Mouse (Mus musculus): ENCODE results near the gene Rflnb.
A peak's percentile ranks its signal among the peaks of the same experiment; 100 is the strongest.

Rflnb gene

GRCm38 (mm10) chr11:76027139-76028071 lies at the start of gene Rflnb:
Gene Rflnb, minus strand, starts transcription at chr11:76027782.
- DNase-seq: peak; percentile 92

- DNase-seq: no peak
Measured at GRCm38 (mm10) chr11:76077341-76077740, 49.8 kb upstream of the Rflnb start.

- no peak for DNase-seq
Measured at GRCm38 (mm10) chr11:76074296-76075093, 46.9 kb upstream of the Rflnb start.

- DNase-seq: no peak
Measured at GRCm38 (mm10) chr11:76069816-76070215, 42.2 kb upstream of the Rflnb start.

GRCm38 (mm10) chr11:76066563-76067156 lies 39.1 kb upstream of the Rflnb start:
- DNase-seq: no peak

GRCm38 (mm10) chr11:76065521-76066095 lies 38.0 kb upstream of the Rflnb start:
- peak; percentile 36 for DNase-seq

- DNase-seq: no peak
Measured at GRCm38 (mm10) chr11:76064411-76064810, 36.8 kb upstream of the Rflnb start.

- DNase-seq: no peak
Measured at GRCm38 (mm10) chr11:76060906-76061305, 33.3 kb upstream of the Rflnb start.

GRCm38 (mm10) chr11:76059971-76060370 lies 32.4 kb upstream of the Rflnb start:
- DNase-seq: peak; percentile 48

- DNase-seq: no peak
Measured at GRCm38 (mm10) chr11:76056487-76056886, 28.9 kb upstream of the Rflnb start.

GRCm38 (mm10) chr11:76052496-76052895 lies 24.9 kb upstream of the Rflnb start:
- DNase-seq: no peak

GRCm38 (mm10) chr11:76050967-76051512 lies 23.5 kb upstream of the Rflnb start:
- DNase-seq: no peak

- no peak for DNase-seq
Measured at GRCm38 (mm10) chr11:76050509-76050908, 22.9 kb upstream of the Rflnb start.

- DNase-seq: no peak
Measured at GRCm38 (mm10) chr11:76045367-76045766, 17.8 kb upstream of the Rflnb start.

GRCm38 (mm10) chr11:76044468-76044867 lies 16.9 kb upstream of the Rflnb start:
- no peak for DNase-seq

- DNase-seq: no peak
Measured at GRCm38 (mm10) chr11:76042882-76043281, 15.3 kb upstream of the Rflnb start.

GRCm38 (mm10) chr11:76042041-76042638 lies 14.6 kb upstream of the Rflnb start:
- no peak for DNase-seq

GRCm38 (mm10) chr11:76040761-76041376 lies 13.3 kb upstream of the Rflnb start:
- no peak for DNase-seq

GRCm38 (mm10) chr11:76040106-76040505 lies 12.5 kb upstream of the Rflnb start:
- DNase-seq: no peak

- no peak for DNase-seq
Measured at GRCm38 (mm10) chr11:76039271-76040053, 11.9 kb upstream of the Rflnb start.

Measured in kidney, adult 18-20 months (tissue).